Mouse (Mus musculus) forebrain, embryonic 13.5 days (tissue): ENCODE data around the gene Prdm16. TPM values are rescaled to one million over a fixed set of nuclear protein-coding genes. Genes with fewer than 3 reads are reported as not detected.

Experiments used
- ATAC-seq: fragments of 200-750 bp; cut with Nextera tagmentation; 2 replicates; pipeline ENCODE4 v1.8.0; 2017
- H3K27ac ChIP-seq: fragments of 300-500 bp; sonication (generic); 2 replicates; pipeline ENCODE4 v1.5.1; 2015; ENCODE audit warnings: inconsistent platforms, mild to moderate bottlenecking, moderate library complexity
- H3K27me3 ChIP-seq: fragments of 300-500 bp; sonication (generic); 2 replicates; pipeline ENCODE4 v1.6.1; 2015; ENCODE audit warnings: mild to moderate bottlenecking, inconsistent platforms
- H3K36me3 ChIP-seq: fragments of 300-500 bp; sonication (generic); 2 replicates; pipeline ENCODE4 v1.6.1; 2015; ENCODE audit warnings: mild to moderate bottlenecking, inconsistent platforms; ENCODE audit not compliant: poor library complexity, severe bottlenecking
- H3K4me1 ChIP-seq: fragments of 300-500 bp; sonication (generic); 2 replicates; pipeline ENCODE4 v1.6.1; 2015; ENCODE audit warnings: inconsistent platforms
- H3K4me2 ChIP-seq: fragments of 300-500 bp; sonication (generic); 2 replicates; pipeline ENCODE4 v1.6.1; 2015; ENCODE audit warnings: inconsistent platforms, mild to moderate bottlenecking, moderate library complexity
- H3K4me3 ChIP-seq: fragments of 300-500 bp; sonication (generic); 2 replicates; pipeline ENCODE4 v1.5.1; 2015; ENCODE audit warnings: mild to moderate bottlenecking, inconsistent platforms
- H3K9ac ChIP-seq: fragments of 300-500 bp; sonication (generic); 2 replicates; pipeline ENCODE4 v1.6.1; 2015; ENCODE audit warnings: mild to moderate bottlenecking, inconsistent platforms
- H3K9me3 ChIP-seq: fragments of 300-500 bp; sonication (generic); replicated peaks from 2 replicates; pipeline ENCODE4 v1.6.1; 2016; ENCODE audit warnings: inconsistent platforms
- WGBS: fragments of 180-500 bp; shearing (Covaris S2); methylation state at CpG from one replicate; pipeline ENCODE4 v1.1.7; 2015; 5-methylcytosine and 5-hydroxymethylcytosine counted together
- polyA plus RNA-seq: library from polyadenylated mRNA; unstranded; fragments of >200 nt; fragmentation: Nextera tagmentation; extraction: Ambion mirVana; gene quantifications from 2 replicates; pipeline ENCODE4 v1.2.1, GENCODE M21; 2015

Prdm16 gene
- polyA plus RNA-seq, 1 experiment from 2014 or later = 41.3 TPM

- Histone ChIP-seq H3K27me3 (0 out of 2 replicates have a peak, but pooled peaks cover 3% of the 10 kb centered on the region), H3K4me1 (peaks cover 46% of the 10 kb centered on the region), H3K4me2 (no peak overlapping the region), H3K9me3 (no peaks in the 10 kb centered on the region), H3K4me3 (no peak overlapping the region), H3K36me3 (peaks cover 8% of the 10 kb centered on the region; the same call in 1 of the 2 replicates), H3K9ac (no peak overlapping the region), H3K27ac (no peak overlapping the region)
- 84% methylated on average over 7 of the region's 7 CpGs for WGBS
- no peak for ATAC-seq
These were observed 114.6 kb downstream of the Prdm16 start for GRCm38 (mm10) chr4:154521881-154522676.

DNA sequence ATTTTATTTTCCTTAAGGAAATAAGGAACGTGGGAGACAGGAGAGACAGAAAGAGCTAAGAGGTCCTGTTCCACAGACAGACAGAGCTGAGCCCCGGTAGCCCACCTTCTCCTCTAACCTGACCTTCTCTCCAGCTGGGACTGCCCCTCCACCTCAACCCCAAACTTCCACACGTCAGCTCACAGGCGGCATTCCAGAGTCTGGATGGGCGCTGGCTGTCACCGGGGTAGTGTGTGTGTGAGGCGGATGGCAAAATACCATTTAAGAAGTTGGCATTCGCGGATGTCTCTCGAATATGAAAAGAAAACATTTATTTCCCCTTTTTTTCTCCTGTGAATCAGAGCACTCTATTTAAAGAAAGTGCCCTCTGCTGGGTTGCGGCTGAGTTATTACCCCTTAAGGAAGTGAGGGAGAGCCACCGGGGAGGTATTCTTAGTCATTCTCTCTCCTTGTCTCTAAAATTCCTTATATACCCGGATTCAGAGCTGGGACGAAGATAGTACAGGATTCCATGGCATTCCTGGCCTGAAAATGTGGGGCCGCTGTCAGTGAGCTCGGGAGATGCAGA, 117.1 kb downstream of the Prdm16 start:
- Histone ChIP-seq H3K27me3 (peaks cover 12% of the 10 kb centered on the region; the same call in 1 of the 2 replicates), H3K4me1 (peaks cover 46% of the 10 kb centered on the region), H3K4me3 (no peak overlapping the region), H3K9ac (no peak overlapping the region), H3K36me3 (0 out of 2 replicates have a peak, but pooled peaks cover 4% of the 10 kb centered on the region), H3K9me3 (no peaks in the 10 kb centered on the region), H3K27ac (no peak overlapping the region), H3K4me2 (no peak overlapping the region)
- ATAC-seq = no peak
- WGBS = 73% methylated on average over 16 of the region's 16 CpGs

DNA sequence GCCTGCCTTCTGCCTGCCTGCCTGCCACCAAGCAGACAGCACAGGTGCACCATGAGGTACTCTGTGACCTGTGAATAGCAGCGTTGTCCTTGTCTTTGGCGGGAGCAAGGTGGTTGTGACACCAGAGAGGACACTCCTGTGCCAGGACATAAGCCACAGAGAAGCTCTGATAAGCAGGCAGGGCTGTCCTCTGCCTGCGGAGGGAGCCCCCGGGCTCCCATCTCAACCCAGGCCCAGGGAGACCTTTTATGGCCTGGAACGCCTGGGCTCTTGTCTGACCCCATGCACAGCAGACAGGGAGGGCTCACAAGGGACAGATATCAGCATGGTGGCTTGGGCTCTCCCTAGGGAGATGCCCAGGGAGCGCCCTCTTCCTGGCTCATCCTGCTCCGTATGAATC, 118.7 kb downstream of the Prdm16 start:
- Histone ChIP-seq H3K27me3 (peaks cover 12% of the 10 kb centered on the region; the same call in 1 of the 2 replicates), H3K4me2 (no peak overlapping the region), H3K9ac (no peak overlapping the region), H3K9me3 (no peaks in the 10 kb centered on the region), H3K27ac (no peak overlapping the region), H3K36me3 (0 out of 2 replicates have a peak, but pooled peaks cover 4% of the 10 kb centered on the region), H3K4me1 (peaks cover 48% of the 10 kb centered on the region), H3K4me3 (no peak overlapping the region)
- ATAC-seq = no peak
- WGBS = 83% methylated on average over 7 of the region's 7 CpGs

- H3K9ac ChIP-seq = no peak overlapping the region
- peak overlapping the region; percentile 66 for H3K27ac ChIP-seq
These were observed 120.2 kb downstream of the Prdm16 start for GRCm38 (mm10) chr4:154516470-154516869.

DNA sequence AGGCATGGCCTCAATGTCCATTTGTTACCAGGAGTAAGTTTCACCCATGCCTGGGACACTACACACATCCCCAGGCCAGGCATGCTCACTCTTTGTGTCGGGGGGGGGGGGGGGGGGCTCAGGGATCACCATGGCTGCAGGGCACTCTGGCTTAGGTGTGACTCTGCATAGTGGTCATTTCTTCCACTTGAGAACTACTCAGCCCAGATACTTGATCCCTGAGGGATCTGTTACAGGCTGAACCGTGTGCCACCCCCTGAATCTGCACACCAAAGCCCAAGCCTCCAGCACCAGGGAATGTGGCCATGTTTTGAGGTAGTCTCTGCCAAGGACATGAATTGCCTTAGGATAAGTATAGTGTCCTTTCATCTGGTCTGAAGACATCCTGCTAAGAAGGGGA, 123.0 kb downstream of the Prdm16 start:
- peaks cover 16% of the 10 kb centered on the region for H3K27me3 ChIP-seq
- H3K36me3 ChIP-seq = no peaks in the 10 kb centered on the region
- H3K27ac ChIP-seq = no peak overlapping the region
- H3K4me3 ChIP-seq = no peak overlapping the region
- ATAC-seq = no peak
- WGBS = 31% methylated on average over 2 of the region's 2 CpGs
- H3K4me1 ChIP-seq = peaks cover 81% of the 10 kb centered on the region
- no peak overlapping the region for H3K4me2 ChIP-seq
- no peaks in the 10 kb centered on the region for H3K9me3 ChIP-seq
- no peak overlapping the region for H3K9ac ChIP-seq

More at GRCm38 (mm10) chr4:154516470-154516869, 120.2 kb downstream of the Prdm16 start:
- 18% methylated on average over 8 of the region's 8 CpGs for WGBS
- H3K27me3 ChIP-seq = peaks cover 9% of the 10 kb centered on the region; the same call in 1 of the 2 replicates
- H3K9me3 ChIP-seq = no peaks in the 10 kb centered on the region
- peaks cover 63% of the 10 kb centered on the region for H3K4me1 ChIP-seq
- no peak overlapping the region for H3K4me3 ChIP-seq
- no peak overlapping the region for H3K4me2 ChIP-seq
- ATAC-seq = no peak
- H3K36me3 ChIP-seq = 0 out of 2 replicates have a peak, but pooled peaks cover 4% of the 10 kb centered on the region

- H3K27me3 ChIP-seq = peaks cover 19% of the 10 kb centered on the region
These were observed 124.1 kb downstream of the Prdm16 start for GRCm38 (mm10) chr4:154512518-154513090.

DNA sequence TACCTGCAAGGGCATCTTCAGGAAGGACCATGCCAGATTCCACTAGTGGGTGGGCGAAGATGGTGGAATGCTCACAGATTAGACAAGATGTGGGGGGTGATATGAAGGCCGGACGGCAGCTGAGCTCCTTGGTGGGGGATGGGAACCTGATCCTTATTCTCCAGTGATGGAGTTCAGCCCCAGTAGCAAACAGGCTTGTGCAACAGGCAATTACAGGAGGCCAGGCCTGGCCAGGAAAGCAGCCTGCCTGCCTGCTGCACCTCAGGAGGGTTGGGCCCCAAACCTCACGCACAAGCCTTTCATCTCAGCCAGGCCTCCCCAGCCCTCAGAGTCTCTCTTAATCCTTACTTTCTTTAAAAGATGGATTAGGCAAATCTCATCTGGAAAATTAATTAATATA, 124.9 kb downstream of the Prdm16 start:
- Histone ChIP-seq H3K9ac (no peak overlapping the region), H3K4me3 (no peak overlapping the region), H3K4me2 (no peak overlapping the region), H3K9me3 (no peaks in the 10 kb centered on the region), H3K36me3 (no peaks in the 10 kb centered on the region), H3K27me3 (peaks cover 19% of the 10 kb centered on the region), H3K27ac (peak overlapping the region; percentile 64), H3K4me1 (peaks cover 89% of the 10 kb centered on the region)
- 13% methylated on average over 4 of the region's 4 CpGs for WGBS
- no peak for ATAC-seq

More at GRCm38 (mm10) chr4:154512518-154513090, 124.1 kb downstream of the Prdm16 start:
- peak; percentile 50; the same call in 1 of the 2 replicates for ATAC-seq
- Histone ChIP-seq H3K4me1 (peaks cover 89% of the 10 kb centered on the region), H3K4me2 (peak overlapping the region; percentile 24), H3K27ac (peak overlapping the region; percentile 64), H3K9ac (no peak overlapping the region), H3K9me3 (no peaks in the 10 kb centered on the region), H3K4me3 (no peak overlapping the region), H3K36me3 (no peaks in the 10 kb centered on the region)
- 3% methylated on average over 15 of the region's 15 CpGs for WGBS

DNA sequence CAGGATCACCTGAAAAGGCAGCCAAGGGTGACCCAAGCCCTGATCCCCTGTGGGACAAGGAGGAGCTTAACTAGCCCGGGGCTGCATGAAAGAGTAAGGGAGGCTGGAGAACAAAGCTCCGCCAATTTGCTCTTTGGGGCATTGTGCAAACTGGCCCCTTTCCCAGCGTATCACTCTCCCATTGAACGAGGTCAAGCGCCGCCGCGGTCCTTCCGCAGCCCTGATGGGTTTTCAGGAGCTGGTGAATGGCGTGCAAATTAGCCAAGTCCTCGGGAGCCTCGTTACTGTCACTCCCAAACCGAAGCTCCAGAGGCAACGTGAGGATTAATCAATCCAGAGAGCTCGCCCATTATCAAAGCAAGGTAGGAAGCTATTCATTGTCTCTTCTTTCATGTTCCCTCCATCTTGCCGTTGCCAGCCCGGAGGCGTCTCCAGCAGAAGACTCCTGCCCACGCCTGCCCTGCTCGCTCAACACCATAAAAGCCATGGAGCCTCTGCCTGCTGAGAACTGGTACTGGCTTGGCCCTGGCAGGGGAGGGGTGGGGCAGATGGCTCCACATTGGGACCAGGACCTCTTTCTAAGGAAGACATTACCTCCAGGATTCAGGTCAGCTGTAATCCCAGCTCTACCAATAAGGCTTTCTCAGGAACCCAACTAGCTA, 129.8 kb downstream of the Prdm16 start:
- peaks cover 10% of the 10 kb centered on the region for H3K27me3 ChIP-seq
- ATAC-seq = peak; percentile 56
- H3K4me1 ChIP-seq = peaks cover 92% of the 10 kb centered on the region
- WGBS = 3% methylated on average over 20 of the region's 20 CpGs
- 0 out of 2 replicates have a peak overlapping the region, but pooled peaks have one; percentile 35 for H3K9ac ChIP-seq
- no peaks in the 10 kb centered on the region for H3K9me3 ChIP-seq
- peak overlapping the region; percentile 12 for H3K4me3 ChIP-seq
- peak overlapping the region; percentile 80 for H3K27ac ChIP-seq
- peak overlapping the region; percentile 51 for H3K4me2 ChIP-seq
- H3K36me3 ChIP-seq = no peaks in the 10 kb centered on the region

DNA sequence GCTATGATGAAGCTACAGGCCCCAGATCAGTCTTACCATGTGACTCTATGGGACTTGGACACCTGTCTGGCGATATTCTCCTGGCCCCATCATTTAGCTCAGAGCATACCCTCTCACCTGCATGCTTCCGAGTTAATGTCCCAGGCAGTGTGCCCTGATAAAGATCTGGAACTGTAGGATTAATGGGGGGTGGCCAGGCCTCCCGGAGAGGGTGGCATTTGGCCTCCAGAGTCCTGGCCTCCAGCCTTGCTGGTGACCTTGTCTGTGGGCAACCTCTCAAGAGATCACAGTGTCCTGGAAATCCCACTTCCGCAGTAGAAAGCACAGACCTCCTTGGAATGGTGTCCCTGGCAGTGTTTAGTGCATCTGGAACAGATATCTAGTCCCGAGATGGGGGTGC, 131.4 kb downstream of the Prdm16 start:
- H3K9me3 ChIP-seq = no peaks in the 10 kb centered on the region
- no peaks in the 10 kb centered on the region for H3K36me3 ChIP-seq
- peaks cover 93% of the 10 kb centered on the region for H3K4me1 ChIP-seq
- no peak for ATAC-seq
- H3K27ac ChIP-seq = no peak overlapping the region
- H3K4me3 ChIP-seq = no peak overlapping the region
- peaks cover 13% of the 10 kb centered on the region for H3K27me3 ChIP-seq
- H3K9ac ChIP-seq = no peak overlapping the region
- H3K4me2 ChIP-seq = no peak overlapping the region
- 82% methylated on average over 5 of the region's 5 CpGs for WGBS

DNA sequence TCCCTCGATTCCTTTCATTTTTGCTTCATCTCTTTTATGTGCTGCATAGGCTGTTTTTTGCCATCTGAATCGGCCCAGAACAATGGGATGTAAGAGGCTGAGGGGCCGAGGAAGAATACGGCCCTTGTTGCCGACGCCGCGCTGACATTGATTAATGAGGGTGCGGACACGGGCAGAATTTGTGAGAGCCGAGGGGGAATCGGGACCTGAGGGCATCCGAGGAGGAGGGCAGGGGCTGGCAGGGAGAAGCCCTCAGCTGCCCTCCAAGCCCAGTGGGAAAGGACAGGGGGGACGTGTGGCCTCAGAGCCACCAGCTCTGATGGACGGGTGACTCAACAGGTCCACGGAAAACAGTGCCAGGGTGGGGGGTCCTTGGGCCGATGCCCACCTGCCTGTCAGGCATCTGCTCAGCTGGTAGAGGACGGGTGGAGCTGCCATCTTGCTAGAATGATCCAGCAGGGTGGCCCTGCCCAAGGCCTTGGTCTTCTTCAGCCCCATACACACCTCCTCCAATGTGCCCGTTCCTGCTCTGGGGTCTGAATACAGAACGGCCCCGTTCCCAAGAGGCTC, 133.3 kb downstream of the Prdm16 start:
- ATAC-seq = peak; percentile 31; the same call in 1 of the 2 replicates
- no peaks in the 10 kb centered on the region for H3K9me3 ChIP-seq
- peak overlapping the region; percentile 46 for H3K4me2 ChIP-seq
- 15% methylated on average over 21 of the region's 21 CpGs for WGBS
- no peaks in the 10 kb centered on the region for H3K36me3 ChIP-seq
- H3K27ac ChIP-seq = peak overlapping the region; percentile 93
- peaks cover 9% of the 10 kb centered on the region; the same call in 1 of the 2 replicates for H3K27me3 ChIP-seq
- H3K9ac ChIP-seq = peak overlapping the region; percentile 45; the same call in 1 of the 2 replicates
- peaks cover 96% of the 10 kb centered on the region for H3K4me1 ChIP-seq
- H3K4me3 ChIP-seq = no peak overlapping the region

DNA sequence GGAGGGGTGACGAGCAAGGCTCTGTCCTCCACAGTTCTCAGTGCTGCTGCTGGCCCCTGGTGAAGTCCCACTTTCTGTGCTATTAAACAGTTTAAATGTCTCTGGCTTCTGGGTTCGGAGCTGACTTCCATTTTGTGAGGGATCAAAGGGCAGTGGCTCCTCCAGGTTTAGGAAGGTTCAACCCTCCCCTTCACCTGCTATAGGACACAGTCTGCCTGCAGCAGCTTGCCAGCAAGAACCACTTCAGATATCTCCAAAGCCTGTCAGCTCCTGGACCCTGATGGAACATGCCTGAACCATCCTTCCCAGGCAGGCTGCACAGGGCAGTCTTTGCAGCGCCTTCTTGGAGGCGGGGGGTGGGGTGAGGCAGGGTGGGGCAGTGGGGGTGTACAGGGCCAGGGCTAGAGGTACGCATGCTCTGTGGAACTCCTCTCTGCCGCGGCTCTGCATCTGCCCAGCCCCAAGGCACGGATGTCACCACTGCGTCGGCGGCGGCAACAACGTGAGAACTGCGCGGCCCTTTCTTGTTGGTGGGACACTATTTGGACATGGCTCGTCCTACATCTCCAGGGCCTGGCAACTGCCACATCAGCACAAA, 134.2 kb downstream of the Prdm16 start:
- Histone ChIP-seq H3K9me3 (no peaks in the 10 kb centered on the region), H3K27ac (peak overlapping the region; percentile 93), H3K4me1 (peaks cover 100% of the 10 kb centered on the region), H3K4me2 (peak overlapping the region; percentile 46), H3K27me3 (0 out of 2 replicates have a peak, but pooled peaks cover 7% of the 10 kb centered on the region), H3K9ac (peak overlapping the region; percentile 27), H3K4me3 (no peak overlapping the region), H3K36me3 (no peaks in the 10 kb centered on the region)
- 28% methylated on average over 16 of the region's 16 CpGs for WGBS
- ATAC-seq = peak; percentile 17; the same call in 1 of the 2 replicates
